Mouse (Mus musculus) forebrain, embryonic 12.5 days (tissue): ENCODE measurements around the gene Kpna7. TPM values are rescaled to one million over a fixed set of nuclear protein-coding genes. Genes with fewer than 3 reads are reported as not detected.
"Not testable (repeated sequence)": the region's sequence is repeated elsewhere in the genome, so short reads cannot be mapped to it uniquely, and the experiment has no call there.

Experiments used
- ATAC-seq: fragments of 200-750 bp; cut with Nextera tagmentation; 2 replicates; pipeline ENCODE4 v1.8.0; 2017; ENCODE audit warnings: moderate TSS enrichment; ENCODE audit not compliant: low FRiP score
- H3K27ac ChIP-seq: fragments of 300-500 bp; sonication (generic); 2 replicates; pipeline ENCODE4 v1.5.1; 2016; ENCODE audit warnings: mild to moderate bottlenecking
- H3K27me3 ChIP-seq: fragments of 300-500 bp; sonication (generic); 2 replicates; pipeline ENCODE4 v1.6.1; 2016; ENCODE audit warnings: mild to moderate bottlenecking
- H3K36me3 ChIP-seq: fragments of 300-500 bp; sonication (generic); replicated peaks from 2 replicates; pipeline ENCODE4 v1.6.1; 2016; ENCODE audit warnings: mild to moderate bottlenecking
- H3K4me1 ChIP-seq: fragments of 300-500 bp; sonication (generic); 2 replicates; pipeline ENCODE4 v1.6.1; 2016
- H3K4me2 ChIP-seq: fragments of 300-500 bp; sonication (generic); 2 replicates; pipeline ENCODE4 v1.6.1; 2016; ENCODE audit warnings: mild to moderate bottlenecking, moderate library complexity
- H3K4me3 ChIP-seq: fragments of 300-500 bp; sonication (generic); replicated peaks from 2 replicates; pipeline ENCODE4 v1.5.1; 2016; ENCODE audit warnings: mild to moderate bottlenecking
- H3K9ac ChIP-seq: fragments of 300-500 bp; sonication (generic); 2 replicates; pipeline ENCODE4 v1.6.1; 2016; ENCODE audit warnings: mild to moderate bottlenecking
- H3K9me3 ChIP-seq: fragments of 300-500 bp; sonication (generic); 2 replicates; pipeline ENCODE4 v1.6.1; 2016
- WGBS: fragments of 180-500 bp; shearing (Covaris S2); methylation state at CpG from one replicate; pipeline ENCODE4 v1.1.7; 2016; 5-methylcytosine and 5-hydroxymethylcytosine counted together
- polyA plus RNA-seq: library from polyadenylated mRNA; unstranded; fragments of >200 nt; fragmentation: Nextera tagmentation; extraction: Ambion mirVana; gene quantifications from 2 replicates; pipeline ENCODE4 v1.2.1, GENCODE M21; 2016

The Kpna7 gene
- polyA plus RNA-seq, 1 experiment from 2014 or later = not detected

GRCm38 (mm10) chr5:145116916-145117315 lies 33.1 kb upstream of the Kpna7 start:
- H3K4me1 ChIP-seq = peaks cover 11% of the 10 kb centered on the region; the same call in 1 of the 2 replicates
- H3K4me2 ChIP-seq = no peak overlapping the region
- H3K27ac ChIP-seq = no peak overlapping the region
- 0 out of 2 replicates have a peak, but pooled peaks cover 3% of the 10 kb centered on the region for H3K9me3 ChIP-seq
- peaks cover 39% of the 10 kb centered on the region for H3K27me3 ChIP-seq
- ATAC-seq = no peak
- no peak overlapping the region for H3K9ac ChIP-seq
- H3K36me3 ChIP-seq = no peaks in the 10 kb centered on the region
- 47% methylated on average over 10 of the region's 10 CpGs for WGBS
- H3K4me3 ChIP-seq = no peak overlapping the region

- Histone ChIP-seq H3K9me3 (0 out of 2 replicates have a peak, but pooled peaks cover 3% of the 10 kb centered on the region), H3K27me3 (peaks cover 39% of the 10 kb centered on the region), H3K9ac (no peak overlapping the region), H3K4me2 (no peak overlapping the region), H3K27ac (no peak overlapping the region), H3K4me1 (peaks cover 11% of the 10 kb centered on the region; the same call in 1 of the 2 replicates), H3K36me3 (no peaks in the 10 kb centered on the region), H3K4me3 (no peak overlapping the region)
- 70% methylated on average over 4 of the region's 4 CpGs for WGBS
- ATAC-seq = no peak
Measured at GRCm38 (mm10) chr5:145116316-145116715, 32.5 kb upstream of the Kpna7 start.

GRCm38 (mm10) chr5:145115736-145116135 lies 31.9 kb upstream of the Kpna7 start:
- Histone ChIP-seq H3K36me3 (peaks cover under 1% of the 10 kb centered on the region), H3K4me3 (no peak overlapping the region), H3K4me2 (no peak overlapping the region), H3K9me3 (0 out of 2 replicates have a peak, but pooled peaks cover 3% of the 10 kb centered on the region), H3K4me1 (peaks cover 11% of the 10 kb centered on the region; the same call in 1 of the 2 replicates), H3K9ac (no peak overlapping the region), H3K27ac (no peak overlapping the region), H3K27me3 (peaks cover 39% of the 10 kb centered on the region)
- WGBS = 94% methylated on average over 5 of the region's 5 CpGs
- no peak for ATAC-seq

DNA sequence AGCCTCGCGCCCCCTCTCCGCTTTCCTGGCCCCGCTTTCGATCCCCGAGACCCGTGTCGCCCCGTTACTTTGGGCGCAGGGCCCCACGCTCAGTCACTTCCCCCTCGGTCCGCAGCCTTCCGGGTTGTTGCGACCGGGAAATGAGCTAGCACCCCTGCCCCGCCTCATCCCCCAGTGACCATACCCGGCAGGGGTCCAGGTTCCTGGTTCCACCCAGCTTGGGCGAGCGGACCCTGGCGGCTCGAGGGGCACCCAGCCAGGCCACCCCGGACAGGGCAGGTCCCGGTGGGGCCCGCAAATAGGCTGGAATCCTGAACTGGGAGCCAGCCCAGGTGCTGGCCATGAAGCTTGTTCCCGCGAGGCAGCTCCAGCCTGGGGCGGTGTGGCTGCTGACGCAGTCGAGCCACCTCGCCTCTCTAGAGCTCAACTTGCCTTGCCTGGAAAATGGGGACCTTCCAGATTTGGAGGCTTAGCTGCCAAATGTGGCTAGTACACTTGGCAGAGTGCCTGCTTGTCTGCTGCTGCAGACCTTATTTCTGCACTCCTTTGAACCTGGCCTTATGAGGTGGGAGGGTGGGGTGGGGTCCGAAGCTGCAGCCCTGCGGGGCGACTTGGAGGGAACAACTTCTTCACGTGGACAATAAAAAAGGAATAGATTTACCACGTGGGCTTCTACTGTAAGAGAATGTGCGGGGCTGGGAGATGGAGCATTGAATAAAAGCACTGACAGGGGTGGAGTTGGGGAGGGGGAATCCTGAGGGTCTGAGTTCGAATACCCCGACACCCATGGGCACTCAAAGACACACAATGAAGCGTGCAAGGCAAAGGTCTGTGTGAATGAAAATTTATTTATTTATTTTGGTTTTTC lies 31.0 kb upstream of the Kpna7 start:
- H3K4me1 ChIP-seq = peaks cover 11% of the 10 kb centered on the region; the same call in 1 of the 2 replicates
- no peak overlapping the region for H3K27ac ChIP-seq
- peak; percentile 33 for ATAC-seq
- H3K27me3 ChIP-seq = peaks cover 39% of the 10 kb centered on the region
- 0 out of 2 replicates have a peak, but pooled peaks cover 3% of the 10 kb centered on the region for H3K9me3 ChIP-seq
- peak overlapping the region; percentile 53 for H3K4me3 ChIP-seq
- 17% methylated on average over 40 of the region's 40 CpGs for WGBS
- H3K4me2 ChIP-seq = peak overlapping the region; percentile 70
- peaks cover 9% of the 10 kb centered on the region for H3K36me3 ChIP-seq
- H3K9ac ChIP-seq = peak overlapping the region; percentile 60

GRCm38 (mm10) chr5:145114071-145114605 lies 30.3 kb upstream of the Kpna7 start, which contains the start of gene Arpc1b:
Gene Arpc1b, plus strand, starts transcription at chr5:145114215.
- Histone ChIP-seq H3K36me3 (peaks cover 16% of the 10 kb centered on the region), H3K4me2 (peak within 1 kb of the TSS; percentile 70), H3K9me3 (no peaks in the 10 kb centered on the region), H3K4me1 (peaks cover 11% of the 10 kb centered on the region; the same call in 1 of the 2 replicates), H3K27ac (no peak within 1 kb of the TSS), H3K4me3 (peak within 1 kb of the TSS; percentile 53), H3K9ac (peak within 1 kb of the TSS; percentile 60), H3K27me3 (peaks cover 39% of the 10 kb centered on the region)
- WGBS = under 1% methylated on average over 38 of the region's 53 CpGs
- ATAC-seq = peak; percentile 62; the same call in 1 of the 2 replicates

DNA sequence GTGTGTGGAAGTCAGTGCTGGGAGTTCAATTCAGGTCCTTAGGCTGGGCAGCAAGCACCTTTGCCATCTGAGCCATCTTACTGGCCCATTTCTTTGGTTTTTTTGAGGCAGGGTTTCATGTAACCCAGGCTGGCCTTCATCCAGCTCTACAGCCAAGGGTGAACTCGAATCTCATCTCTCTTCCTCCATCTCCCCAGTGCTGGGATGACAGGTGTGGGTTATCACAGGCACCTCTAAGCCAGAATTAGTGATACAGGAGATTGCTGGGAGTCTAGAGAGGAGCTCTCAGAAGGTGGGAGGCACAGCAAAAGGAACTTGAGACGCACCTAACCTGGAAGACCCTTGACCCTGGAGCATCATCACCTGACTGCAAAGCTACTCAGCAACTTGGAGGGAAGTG lies 29.6 kb upstream of the Kpna7 start:
- no peak overlapping the region for H3K27ac ChIP-seq
- H3K36me3 ChIP-seq = peaks cover 22% of the 10 kb centered on the region
- peak overlapping the region; percentile 70 for H3K4me2 ChIP-seq
- no peak for ATAC-seq
- H3K4me1 ChIP-seq = peaks cover 11% of the 10 kb centered on the region; the same call in 1 of the 2 replicates
- H3K9me3 ChIP-seq = no peaks in the 10 kb centered on the region
- H3K4me3 ChIP-seq = peak overlapping the region; percentile 53
- WGBS = 48% methylated on average over 2 of the region's 2 CpGs
- peaks cover 39% of the 10 kb centered on the region for H3K27me3 ChIP-seq
- H3K9ac ChIP-seq = no peak overlapping the region

DNA sequence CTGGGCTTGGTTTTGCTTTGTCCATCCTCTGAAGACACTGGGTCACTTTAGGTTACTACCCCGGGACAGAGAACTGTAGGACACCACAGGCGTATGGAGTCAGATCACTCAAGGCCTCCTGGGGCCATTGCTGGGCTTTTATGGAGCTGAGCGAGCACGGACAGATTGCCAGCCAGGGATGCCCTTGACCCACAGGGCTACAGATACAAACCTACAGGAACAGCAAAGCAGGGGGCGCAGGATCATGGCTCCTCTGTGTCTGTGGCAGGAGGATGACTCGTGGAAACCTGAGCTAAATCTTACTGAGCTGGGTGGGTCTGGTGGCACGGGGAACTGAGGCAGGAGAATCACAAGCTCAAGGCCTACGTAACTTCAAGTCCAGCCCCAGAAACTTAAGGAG lies 28.7 kb upstream of the Kpna7 start:
- no peak overlapping the region for H3K9ac ChIP-seq
- ATAC-seq = no peak
- WGBS = 81% methylated on average over 8 of the region's 8 CpGs

DNA sequence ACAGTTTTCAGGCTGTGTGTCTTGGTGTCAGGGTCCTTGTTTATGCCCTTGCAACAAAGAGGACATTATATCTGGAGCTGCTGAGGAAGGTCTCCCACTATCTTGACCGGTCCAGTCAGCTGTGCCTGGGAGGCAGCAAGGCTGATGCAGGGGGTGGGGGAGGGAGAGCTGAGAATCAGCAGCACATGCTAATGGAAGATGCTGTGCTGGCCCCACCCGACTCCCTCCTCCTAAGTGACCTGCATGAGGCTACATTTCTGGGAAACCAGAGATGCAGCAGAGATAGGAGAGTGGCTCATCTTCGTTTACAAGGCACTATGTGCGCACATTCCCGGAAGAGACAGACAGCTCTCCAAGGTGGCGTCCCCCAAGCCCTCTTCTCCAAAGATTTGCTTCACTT lies 26.6 kb upstream of the Kpna7 start:
- 86% methylated on average over 6 of the region's 6 CpGs for WGBS
- Histone ChIP-seq H3K9me3 (no peaks in the 10 kb centered on the region), H3K9ac (no peak overlapping the region), H3K27ac (no peak overlapping the region), H3K4me1 (peaks cover 11% of the 10 kb centered on the region; the same call in 1 of the 2 replicates), H3K4me2 (no peak overlapping the region), H3K27me3 (peaks cover 28% of the 10 kb centered on the region), H3K36me3 (peaks cover 52% of the 10 kb centered on the region), H3K4me3 (no peak overlapping the region)
- no peak for ATAC-seq

More for the DNA sequence above, 28.7 kb upstream of the Kpna7 start:
- peaks cover 31% of the 10 kb centered on the region for H3K36me3 ChIP-seq
- no peak overlapping the region for H3K27ac ChIP-seq
- no peaks in the 10 kb centered on the region for H3K9me3 ChIP-seq
- no peak overlapping the region for H3K4me2 ChIP-seq
- H3K27me3 ChIP-seq = peaks cover 39% of the 10 kb centered on the region
- no peak overlapping the region for H3K4me3 ChIP-seq
- H3K4me1 ChIP-seq = peaks cover 11% of the 10 kb centered on the region; the same call in 1 of the 2 replicates

DNA sequence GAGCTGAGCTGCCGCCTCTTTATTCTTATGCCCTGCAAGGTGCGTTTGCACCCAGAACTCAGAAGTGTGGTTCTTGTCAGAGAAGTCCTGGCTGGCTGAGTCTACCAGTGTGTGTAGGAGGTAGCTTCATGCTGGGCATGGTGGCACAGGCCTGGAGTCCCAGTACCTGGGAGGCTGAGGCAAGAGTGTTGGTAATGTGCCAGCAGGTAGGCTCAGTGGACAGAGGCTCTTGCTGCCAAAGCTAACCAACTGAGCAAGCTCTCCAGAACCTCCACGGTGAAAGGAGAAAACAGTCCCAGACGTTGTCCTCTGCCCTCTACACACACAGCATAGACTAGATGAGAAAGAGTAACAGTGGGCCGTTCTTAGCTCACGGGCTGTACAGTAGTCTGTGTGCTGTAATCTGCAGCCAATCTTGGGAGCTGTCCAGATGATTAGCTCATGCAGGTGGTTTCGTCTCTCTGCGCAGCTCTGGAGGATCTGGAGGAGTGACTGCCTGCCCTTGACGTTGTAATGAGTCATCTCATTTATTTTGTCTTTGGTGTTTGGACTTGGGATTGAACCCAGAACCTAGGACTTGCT lies 22.0 kb upstream of the Kpna7 start:
- Histone ChIP-seq H3K27me3 (no peaks in the 10 kb centered on the region), H3K36me3 (peaks cover 99% of the 10 kb centered on the region), H3K4me3 (no peak overlapping the region), H3K27ac (no peak overlapping the region), H3K4me1 (no peaks in the 10 kb centered on the region), H3K4me2 (no peak overlapping the region), H3K9ac (no peak overlapping the region), H3K9me3 (no peaks in the 10 kb centered on the region)
- 94% methylated on average over 9 of the region's 9 CpGs for WGBS
- no peak for ATAC-seq

- Histone ChIP-seq H3K36me3 (peaks cover 99% of the 10 kb centered on the region), H3K9ac (no peak overlapping the region), H3K27ac (no peak overlapping the region), H3K4me2 (no peak overlapping the region), H3K4me3 (no peak overlapping the region), H3K9me3 (no peaks in the 10 kb centered on the region), H3K4me1 (no peaks in the 10 kb centered on the region), H3K27me3 (no peaks in the 10 kb centered on the region)
- no peak for ATAC-seq
- 84% methylated on average over 9 of the region's 9 CpGs for WGBS
Measured at GRCm38 (mm10) chr5:145104328-145104727, 20.5 kb upstream of the Kpna7 start.

- H3K27me3 ChIP-seq = no peaks in the 10 kb centered on the region
- H3K9me3 ChIP-seq = no peaks in the 10 kb centered on the region
- no peak overlapping the region for H3K9ac ChIP-seq
- no peak for ATAC-seq
- H3K4me3 ChIP-seq = no peak overlapping the region
- no peak overlapping the region for H3K27ac ChIP-seq
- H3K4me2 ChIP-seq = no peak overlapping the region
- 89% methylated on average over 4 of the region's 4 CpGs for WGBS
- peaks cover 98% of the 10 kb centered on the region for H3K36me3 ChIP-seq
- H3K4me1 ChIP-seq = no peaks in the 10 kb centered on the region
Measured at GRCm38 (mm10) chr5:145102706-145103105, 18.9 kb upstream of the Kpna7 start.

DNA sequence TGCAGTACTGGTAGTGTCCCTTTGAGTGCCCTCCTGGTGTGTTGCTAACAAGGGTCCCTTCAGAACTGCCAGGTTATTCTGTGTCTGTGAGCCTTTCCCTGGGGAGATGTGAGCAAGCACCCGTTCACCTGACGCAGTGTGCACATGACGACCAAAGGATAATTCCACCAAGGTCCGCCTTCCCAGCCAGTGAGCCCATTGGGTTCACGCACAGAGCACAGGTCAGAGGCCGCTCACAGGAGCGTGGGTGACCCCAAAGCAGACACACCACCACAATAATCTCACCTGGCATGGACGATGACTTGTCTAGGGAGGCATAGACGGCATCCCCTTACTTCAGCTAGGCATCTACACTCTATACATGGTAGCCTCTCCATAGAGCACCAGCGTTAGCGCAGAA lies 17.6 kb upstream of the Kpna7 start:
- H3K27ac ChIP-seq, H3K4me3 ChIP-seq, H3K4me1 ChIP-seq, H3K4me2 ChIP-seq, ATAC-seq, H3K9me3 ChIP-seq, H3K9ac ChIP-seq, H3K27me3 ChIP-seq: not testable (repeated sequence)
- H3K36me3 ChIP-seq = peaks cover 98% of the 10 kb centered on the region
- 98% methylated on average over 11 of the region's 11 CpGs for WGBS
